Mouse (Mus musculus) layer of hippocampus, postnatal 10 days (tissue): ENCODE measurements around the gene 0610010K14Rik. TPM values are rescaled to one million over a fixed set of nuclear protein-coding genes. Genes with fewer than 3 reads are reported as not detected.
A peak's percentile ranks its signal among the peaks of the same experiment; 100 is the strongest.

Source experiments
- DNase-seq, 2 experiments: peaks; one replicate each; pipeline ENCODE4 v3.0.0; 2021; ENCODE audit warnings: low spot score in 2 of 2
- total RNA-seq, 2 experiments: library from RNA; stranded (reverse); gene quantifications; 2 replicates each; pipeline ENCODE4 v1.2.3; 2021

0610010K14Rik gene
- total RNA-seq, 2 experiments from 2014 or later: 44.8 to 55.3 TPM

DNA sequence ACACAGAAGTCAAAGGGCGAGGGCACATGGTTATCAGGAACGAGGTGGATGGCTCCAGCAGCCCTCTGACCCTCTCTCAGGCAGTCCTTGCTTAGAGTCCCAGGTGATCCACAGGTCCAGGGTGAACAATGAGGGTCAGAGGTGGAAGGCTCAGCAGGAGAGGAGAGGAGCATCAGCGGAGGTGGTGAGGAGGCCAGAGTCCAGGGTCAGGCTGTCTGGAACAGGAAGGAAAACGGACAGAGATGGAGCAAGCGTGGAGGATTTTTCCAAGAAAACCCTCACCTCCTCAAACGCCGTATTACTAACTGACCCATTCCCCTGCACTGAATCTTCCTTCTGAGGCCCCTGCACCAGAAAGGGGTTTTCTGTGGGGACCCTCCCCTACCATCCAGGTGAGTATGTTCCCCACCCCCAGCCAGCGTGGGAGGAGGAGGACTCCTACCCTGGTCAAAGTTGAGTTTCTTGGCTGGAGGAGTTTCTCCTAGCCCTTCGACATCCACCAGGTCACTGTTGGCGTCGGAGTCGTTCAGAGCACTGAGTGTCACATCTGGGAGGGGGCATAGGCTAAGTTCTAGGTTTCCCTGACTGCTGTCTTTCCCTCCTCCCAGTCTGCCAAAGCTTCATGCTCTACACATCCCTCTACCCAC, 2.3 kb downstream of the 0610010K14Rik start:
- no peak for DNase-seq

DNA sequence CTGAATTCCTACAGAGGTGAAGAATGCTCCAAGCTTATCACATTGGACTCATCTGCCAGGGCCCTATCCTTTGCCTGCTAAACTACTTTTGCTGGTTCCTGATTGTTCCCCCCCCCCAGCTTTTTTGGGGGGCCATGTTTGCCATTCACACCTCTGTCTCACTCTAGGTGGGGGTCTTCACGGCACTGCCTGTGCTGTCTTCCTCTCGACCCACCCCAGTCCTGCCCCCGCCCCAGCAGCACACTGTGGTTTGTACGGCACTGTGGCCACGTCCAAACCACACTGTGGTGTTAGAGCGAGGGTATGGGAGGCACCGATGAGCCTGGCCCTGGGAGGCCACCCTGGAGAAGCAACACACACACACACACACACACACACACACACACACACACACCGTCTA, 3.2 kb downstream of the 0610010K14Rik start:
- DNase-seq: no peak

DNA sequence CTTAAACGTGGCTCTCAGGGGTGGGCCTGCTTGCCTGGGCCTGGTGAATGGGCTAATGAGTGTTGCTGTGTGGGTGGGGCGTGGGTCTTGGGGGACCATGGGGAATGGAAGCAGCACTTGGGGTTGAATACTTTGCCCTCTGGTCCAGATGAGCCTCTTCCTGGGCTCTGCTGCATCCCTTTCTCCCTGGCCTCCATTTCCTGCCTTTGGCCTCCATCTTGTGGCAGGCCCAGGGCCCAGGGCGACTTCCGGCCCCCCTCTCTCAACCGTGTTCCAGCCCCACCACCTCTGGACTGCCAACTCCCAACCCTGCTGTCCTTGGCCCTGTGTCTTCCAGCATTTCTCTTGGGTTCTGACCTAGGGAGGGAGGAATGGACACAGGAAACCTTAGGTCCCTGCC, 3.7 kb downstream of the 0610010K14Rik start:
- no peak for DNase-seq

DNA sequence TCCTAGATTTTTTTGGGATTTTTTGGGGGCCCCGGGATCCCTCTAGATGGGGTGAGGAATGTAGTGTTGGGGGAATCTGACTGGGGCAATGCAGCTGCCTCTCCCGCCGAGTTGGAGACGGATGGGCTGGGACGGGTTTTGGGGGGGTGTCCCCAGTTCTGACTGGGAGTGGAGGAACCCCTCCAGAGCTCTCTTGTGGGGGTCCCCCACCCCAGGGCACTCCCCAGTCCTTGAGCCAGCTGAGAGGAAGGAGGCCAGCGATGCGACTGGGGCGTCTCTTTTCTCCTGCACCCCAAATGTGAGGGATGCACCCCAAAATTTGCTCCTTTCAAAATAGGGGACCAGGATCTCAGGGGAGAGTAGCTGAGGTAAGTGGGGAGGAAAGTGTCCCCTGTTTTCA, 4.7 kb downstream of the 0610010K14Rik start:
- peak in 1 of 2 experiments; percentile 55 for DNase-seq

DNA sequence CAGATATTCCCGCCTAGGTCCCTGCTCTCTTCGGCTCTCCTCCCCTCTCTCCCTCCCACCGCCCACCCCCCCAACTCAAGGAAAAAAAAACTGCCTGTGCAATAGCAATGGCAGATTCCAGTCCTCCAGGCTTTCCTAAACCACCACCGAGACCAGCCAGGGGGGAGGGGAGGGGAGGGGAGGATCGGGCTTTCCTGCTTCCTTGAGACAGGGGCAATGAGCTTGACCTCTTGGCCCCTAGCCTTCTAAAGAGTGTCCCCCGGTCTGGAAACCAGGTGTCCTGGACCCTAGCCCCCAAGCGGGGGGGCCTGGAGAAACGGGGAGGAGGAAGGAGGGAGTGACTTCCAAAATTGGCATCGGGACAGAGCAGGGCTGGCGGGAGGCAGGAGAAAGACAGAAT, 5.2 kb downstream of the 0610010K14Rik start:
- DNase-seq: peak; percentile 74 to 75

DNA sequence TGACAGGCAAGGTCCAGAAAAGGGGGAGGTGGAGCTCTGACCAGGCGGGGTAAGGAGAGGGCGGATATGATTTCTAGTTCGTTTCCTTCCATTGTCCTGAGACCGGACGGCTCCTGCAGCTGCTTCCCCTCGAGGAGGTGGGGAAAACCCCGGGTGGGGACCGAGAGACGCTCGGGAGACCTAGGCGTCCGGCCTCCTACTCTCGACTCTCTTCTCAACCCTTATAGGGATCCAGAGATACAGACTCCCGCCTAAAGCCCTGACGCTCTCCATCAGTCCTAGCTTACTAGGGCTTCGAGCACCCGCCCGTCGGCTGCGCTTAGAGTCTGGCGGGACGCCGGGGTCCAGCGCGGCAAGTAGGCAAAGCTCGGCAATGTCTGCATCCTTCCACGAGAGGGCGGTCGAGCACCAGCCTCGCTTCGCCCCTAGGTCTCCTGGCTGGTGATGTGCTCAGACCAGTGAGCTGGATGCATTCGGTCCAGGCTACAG, 7.4 kb downstream of the 0610010K14Rik start:
- DNase-seq: peak; percentile 90

DNA sequence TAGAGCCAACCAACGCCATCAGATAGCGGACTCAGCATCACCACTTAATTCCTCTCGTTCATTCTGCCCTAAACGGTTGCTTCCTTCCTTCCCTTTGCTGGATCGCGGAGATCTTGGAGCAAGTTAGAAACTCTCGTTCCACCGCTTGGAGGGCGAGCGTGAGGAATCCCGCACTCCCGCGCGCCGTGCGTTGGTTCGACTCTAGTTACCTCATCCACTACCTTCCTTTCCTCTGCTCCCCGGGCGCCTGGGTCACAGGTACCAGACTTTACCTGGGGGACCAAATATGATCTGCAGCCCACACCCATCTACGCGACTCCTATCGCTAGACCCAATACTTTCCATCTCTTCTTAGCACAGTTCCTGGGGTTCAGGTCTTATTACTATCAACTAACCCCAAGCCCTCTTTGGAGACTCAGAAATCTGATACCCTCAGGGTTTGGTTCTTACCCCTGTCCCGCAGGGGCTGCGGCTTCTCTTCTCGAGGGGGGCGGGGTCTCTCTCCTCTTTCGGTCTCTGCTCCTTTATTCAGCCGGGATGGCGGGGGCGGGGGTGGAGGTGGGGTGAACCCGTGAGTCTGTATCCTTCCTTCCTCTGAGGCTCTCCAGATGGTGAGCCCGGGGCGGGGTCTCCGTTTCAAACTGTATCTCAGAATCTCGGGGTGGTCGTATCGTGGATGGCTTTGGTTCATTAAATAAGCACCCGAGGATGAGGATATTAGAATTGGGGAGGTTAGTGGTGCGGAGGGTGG, 8.3 kb downstream of the 0610010K14Rik start, which contains the start of gene Bcl6b:
TSS of gene Bcl6b (minus strand) at position 539 of the 751 bp plus-strand sequence.
- DNase-seq: peak in 1 of 2 experiments; percentile 28

DNA sequence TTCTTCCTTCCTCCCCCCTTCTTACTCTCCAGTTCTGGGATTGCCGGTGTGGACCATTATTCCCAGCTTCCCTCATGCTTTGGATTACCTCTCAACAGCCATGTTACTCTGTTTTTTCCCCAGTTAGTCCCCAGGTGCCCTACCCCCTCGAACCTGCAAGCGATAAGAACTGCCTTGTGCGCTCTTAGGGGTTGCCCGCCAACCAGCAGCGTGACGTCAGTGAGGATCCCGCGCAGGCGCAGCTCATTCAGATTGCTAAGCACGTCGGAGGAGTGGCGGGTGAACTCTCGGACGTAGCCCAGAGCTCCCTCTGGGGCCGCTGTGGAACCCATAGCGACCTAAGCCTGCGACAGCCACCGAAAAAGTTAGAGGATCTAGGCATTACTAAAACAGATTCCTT, 8.9 kb downstream of the 0610010K14Rik start:
- peak; percentile 85 to 89 for DNase-seq

DNA sequence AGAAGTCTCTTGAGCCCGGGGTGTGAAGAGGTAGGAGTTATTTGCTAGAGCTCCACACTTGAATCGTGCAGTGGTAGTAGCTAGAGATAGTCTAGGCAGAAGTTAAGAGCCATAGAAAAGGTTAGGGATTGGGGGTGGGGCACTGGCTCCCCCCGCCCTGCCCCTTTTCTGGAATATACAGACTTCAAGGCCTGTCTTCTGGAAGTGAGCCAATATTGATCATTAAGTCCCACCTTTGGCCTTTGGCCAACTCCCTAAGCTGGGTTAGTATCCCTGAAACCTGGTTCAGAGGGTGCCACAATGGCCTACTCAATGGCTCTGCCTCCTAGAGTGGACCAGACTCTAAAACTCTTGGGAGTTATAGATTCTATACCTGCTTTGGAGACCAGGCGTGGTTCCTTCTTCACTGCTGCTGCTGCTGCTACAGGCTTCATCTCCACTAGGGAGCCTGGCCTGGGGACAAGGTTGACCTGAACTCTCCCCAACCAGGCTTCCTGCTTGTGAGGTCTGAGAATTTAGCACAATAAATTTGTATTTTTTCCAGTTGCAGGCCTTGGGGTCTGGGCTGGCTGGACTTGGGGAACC, 10.0 kb downstream of the 0610010K14Rik start:
- DNase-seq: no peak

DNA sequence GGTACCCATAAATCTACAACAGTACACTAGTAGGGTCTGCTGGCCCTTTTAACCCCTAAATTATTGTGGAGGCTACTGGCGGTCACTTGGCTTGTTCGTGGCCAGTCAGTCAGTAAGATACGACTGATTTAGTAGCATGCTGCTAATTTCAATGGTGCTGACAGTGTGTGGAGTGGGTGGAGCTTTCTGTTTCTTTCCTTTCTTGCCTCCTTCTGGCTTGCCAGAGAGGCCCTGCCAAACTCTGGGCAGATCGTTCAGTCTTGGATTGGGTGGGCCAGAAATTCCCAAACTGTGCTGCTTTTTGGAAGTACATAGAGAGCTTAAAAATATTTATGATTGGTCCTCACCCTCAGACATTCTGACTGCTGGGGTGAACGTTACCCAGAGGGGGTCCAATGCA, 10.6 kb downstream of the 0610010K14Rik start:
- DNase-seq: peak in 1 of 2 experiments; percentile 38

DNA sequence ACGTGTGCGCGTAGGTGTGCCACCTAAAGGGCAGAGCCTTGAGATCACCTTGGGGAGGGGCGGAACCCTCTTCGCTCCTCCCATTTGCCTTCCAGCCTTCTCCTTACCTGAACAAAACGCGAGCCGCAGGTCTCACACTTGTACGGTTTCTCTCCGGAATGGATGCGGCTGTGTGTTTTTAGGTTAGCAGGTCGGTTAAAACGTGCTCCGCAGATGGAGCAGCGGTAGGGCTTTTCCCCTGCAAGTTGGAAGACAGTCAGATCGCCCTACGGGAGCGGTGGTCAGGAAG, 11.2 kb downstream of the 0610010K14Rik start:
- DNase-seq: no peak

DNA sequence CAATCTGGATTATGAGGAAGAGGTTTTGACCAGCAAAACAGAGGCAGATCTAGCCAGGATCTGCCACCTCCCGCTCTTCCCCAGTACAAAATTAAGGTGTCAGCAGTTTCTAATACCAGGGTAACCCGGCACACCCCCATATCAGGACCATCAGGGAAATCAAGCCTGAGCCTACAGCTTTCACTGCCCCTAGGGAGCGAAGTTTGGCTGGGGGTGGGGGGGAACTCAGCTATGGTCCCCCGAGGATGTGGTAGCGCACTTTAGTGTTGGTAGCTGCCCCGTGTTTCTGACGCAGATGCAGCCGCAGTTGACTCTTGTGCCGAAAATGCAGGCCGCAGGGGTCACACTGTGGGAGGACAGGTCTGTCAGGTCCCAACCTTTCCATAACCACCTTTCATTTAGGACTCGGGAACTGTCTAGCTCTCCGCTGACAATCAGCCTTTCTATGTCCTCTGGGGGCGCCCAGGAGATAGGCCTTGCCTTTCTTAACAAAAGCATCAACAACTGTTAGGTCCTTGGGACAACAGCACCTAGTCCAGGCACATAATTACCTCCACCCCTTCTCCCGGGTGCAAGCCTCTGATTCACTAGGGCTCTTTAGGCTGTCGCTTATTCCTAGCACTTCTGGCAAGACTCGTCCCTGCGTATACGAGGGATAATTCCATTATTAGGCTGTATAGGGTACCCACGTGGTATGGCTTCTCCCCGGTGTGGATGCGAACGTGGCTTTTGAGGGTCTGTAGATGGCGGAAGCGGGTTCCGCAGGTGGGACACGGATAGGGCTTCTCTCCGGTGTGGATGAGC, 11.7 kb downstream of the 0610010K14Rik start:
- DNase-seq: peak in 1 of 2 experiments; percentile 27

DNA sequence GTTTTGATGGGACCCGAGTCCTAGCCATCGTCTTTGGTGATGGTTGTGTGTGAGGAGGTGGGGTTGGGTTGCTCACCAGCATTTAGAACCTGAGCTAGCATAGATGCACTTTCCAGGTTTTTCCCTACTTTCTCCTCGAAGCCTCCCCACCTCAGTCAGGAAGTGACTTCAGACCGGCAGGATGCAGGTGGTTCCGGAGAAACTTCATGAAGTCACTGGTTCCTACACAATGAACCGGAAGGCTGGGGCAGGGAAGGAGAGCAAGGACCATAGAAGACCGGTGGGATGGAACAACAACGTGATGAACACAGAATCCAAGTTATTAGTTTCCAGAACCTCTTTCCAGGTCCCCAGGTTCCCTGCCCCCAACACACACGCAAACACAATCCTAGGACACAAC, 14.0 kb downstream of the 0610010K14Rik start:
- DNase-seq: no peak

DNA sequence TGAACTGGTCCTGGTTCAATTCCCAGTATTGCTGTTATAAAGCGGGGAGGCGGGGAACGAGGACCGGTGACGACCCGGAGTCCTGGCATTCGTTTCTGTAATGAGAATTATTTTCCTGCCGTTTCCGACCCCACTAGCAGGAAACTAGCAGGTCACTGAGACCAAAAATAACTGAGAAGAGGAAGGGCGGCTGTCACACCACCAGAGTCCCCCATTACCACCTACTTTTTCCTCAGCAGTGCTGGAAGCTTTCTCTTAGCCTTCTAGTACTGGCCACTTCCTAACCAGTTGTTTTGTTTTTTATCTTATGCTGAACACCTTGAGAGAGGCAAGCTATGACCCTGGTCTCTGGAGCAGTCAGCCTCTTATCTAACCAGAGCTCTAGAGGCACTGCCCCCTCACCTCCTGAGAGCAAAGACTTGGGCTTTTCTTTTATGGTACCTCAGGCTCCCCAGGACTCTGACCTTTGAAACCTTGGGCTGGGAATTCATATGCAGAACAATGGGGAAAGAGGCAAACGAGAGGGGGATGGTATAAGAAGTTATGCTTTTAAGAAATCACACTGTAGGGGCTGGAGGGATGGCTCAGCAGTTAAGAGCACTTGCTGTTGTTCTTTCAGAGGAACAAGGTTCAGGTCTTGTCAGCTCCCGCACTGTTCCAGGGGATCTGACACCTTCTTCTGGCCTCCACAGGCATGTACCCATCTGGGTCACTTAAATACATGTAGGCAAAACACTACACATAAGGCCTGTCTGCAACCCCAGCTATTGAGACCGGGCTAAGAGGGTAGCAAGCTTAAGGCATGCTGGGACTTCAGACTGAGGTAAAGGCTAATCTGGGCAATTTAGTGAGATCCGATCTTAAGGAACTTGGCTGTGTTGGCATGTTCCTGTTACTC, 15.9 kb downstream of the 0610010K14Rik start:
- peak; percentile 9 to 25 for DNase-seq

DNA sequence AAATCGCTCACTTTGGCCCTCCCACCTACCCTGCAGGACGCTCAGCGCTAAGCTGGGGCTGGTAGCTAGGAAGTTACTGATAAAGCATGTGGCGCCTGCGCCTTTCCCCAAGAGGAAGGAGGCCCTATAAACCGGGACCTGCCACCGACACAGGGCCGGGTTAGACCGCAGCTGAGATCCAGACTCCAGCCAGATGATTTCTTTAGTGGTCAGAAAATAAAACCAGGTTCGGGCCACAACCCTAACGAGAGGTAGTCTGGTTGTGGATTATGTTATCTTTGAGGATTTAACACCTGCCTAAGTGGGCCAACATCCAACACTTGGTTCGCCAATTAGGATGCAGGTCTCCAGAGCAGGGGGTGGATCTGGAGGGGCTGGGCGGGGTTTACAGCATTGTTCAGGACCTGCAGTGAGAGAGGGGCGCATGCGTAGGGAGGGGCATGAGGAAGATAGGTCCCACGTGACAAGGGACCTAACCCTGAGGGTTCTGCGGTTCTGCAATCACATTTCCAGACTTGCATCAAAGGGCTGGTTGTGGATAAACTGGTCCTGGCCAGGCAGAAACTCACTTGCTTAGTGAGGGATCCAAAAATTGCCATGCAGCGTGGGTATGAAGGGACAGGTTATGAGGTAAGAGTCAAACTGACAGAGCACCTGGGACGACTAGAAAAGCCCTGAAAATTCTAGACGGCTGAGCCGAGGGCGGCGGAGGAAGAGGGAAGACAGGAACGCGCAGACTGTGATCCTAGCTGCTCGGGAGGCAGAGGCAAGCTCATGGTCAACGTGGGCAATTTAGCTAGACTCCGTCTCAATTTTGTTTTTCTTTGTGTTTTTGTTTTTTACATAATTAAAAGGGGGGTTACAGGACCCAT, 16.7 kb downstream of the 0610010K14Rik start, which contains the start of gene Slc16a13:
TSS of gene Slc16a13 (minus strand) at position 334 of the 872 bp plus-strand sequence.
- peak; percentile 93 to 94 for DNase-seq

DNA sequence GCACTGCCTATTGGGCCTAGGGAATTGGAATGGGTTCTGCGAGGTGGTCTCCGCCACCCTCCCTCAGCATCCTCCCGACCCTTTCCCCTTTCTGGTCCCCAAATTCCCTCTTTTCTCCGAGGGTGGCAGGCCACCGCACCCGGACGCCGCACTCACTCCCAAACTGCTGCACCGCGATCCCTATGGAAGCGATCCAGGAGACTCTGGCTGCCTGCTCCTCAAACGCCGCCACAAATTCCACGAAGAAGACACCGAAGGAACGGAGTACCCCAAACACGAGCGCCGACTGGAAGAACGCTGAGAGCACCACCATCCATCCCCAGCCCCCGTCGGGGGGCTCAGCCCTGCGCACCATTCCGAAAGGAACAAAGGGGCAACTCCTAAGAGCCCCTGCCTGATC, 17.4 kb downstream of the 0610010K14Rik start:
- DNase-seq: peak in 1 of 2 experiments; percentile 55

DNA sequence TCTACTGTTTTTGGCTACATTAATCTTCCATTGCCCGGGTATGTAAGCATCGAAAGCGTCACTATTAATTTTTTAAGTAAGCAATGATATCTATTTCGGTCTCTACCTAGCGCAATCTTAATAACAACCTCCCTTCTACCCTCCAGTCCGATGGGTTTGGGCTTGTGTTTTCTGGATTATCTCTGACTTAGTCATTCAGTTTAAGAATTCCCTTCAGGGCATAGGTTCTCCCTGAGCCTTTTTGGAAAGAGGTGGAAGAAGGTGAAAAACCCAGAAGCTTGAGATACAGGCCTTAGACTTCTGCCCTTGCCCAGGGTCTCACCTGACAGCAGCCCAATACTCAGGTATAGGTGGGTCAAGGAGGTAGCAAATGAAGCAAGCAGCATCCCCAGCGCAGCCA, 17.8 kb downstream of the 0610010K14Rik start:
- DNase-seq: no peak

DNA sequence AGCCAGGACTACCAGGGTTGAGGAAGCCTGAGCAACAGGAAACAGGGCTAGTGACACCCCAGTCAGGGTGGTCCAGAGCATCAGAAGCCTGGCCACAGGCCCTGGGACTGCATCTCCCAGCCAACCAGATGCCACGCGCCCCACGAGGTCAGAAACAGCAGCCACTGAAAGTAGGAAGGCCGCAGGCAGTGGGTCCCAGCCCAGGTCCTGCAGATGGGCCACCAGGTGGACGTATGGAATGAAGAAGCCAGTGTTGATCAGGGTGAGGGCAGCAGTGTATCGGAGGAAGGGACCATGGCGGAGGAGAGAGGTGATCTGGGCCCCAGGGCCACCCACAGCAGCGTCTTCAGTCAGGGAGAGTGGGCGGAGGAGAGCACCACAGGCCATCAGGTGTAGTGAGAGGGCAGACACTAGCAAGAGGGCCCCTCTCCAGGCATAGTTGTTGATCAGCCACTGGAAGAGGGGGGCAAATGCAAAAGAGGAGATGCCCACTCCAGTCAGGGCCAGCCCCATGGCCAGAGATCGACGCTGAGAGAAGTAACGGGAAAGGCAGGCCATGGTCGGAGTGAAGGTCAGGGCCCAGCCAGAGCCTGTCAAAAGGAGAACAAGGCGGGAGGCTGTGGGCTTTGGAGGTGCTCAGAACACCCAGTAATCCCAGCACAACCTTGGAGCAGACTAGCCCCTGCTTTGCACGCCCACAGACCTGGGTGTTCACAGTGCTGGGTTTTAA, 18.8 kb downstream of the 0610010K14Rik start:
- no peak for DNase-seq

DNA sequence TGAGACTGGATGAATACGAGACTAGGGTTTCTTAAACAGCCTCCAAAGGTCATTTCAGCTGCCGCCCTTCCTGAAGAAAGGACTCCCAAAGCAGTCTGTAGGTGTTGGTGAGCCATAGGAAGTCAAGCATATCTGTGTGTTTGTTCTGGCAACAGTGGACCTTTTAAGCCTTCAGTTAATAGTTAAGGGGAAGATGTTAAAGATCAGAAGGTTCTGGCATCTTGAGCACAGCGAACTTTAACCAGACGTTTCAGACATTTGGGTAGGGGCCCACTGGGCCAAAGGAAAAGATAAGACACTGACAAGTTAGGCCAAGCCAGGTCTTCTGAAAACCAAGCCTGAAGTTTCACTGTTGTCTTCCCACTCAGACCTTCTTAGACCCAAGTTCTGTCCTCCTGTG, 19.7 kb downstream of the 0610010K14Rik start:
- no peak for DNase-seq
